Mouse (Mus musculus) liver, embryonic 11.5 days (tissue): ENCODE data around the gene Lamb3. TPM values are rescaled to one million over a fixed set of nuclear protein-coding genes. Genes with fewer than 3 reads are reported as not detected.
A peak's percentile ranks its signal among the peaks of the same experiment; 100 is the strongest.

Experiments
- ATAC-seq: fragments of 200-750 bp; cut with Nextera tagmentation; replicated peaks from 2 replicates; pipeline ENCODE4 v1.8.0; 2017; ENCODE audit warnings: moderate number of reproducible peaks, mild to moderate bottlenecking, moderate TSS enrichment, moderate library complexity; ENCODE audit not compliant: low FRiP score
- DNase-seq: peaks from one replicate; pipeline ENCODE4 v3.0.0-alpha.2; 2017; ENCODE audit warnings: low spot score
- H3K27ac ChIP-seq: fragments of 300-500 bp; sonication (generic); 2 replicates; pipeline ENCODE4 v1.5.1; 2014; ENCODE audit warnings: mild to moderate bottlenecking, low read depth, low read length, control low read depth
- H3K27me3 ChIP-seq: fragments of 300-500 bp; sonication (generic); replicated peaks from 2 replicates; pipeline ENCODE4 v1.6.1; 2014; ENCODE audit warnings: low read length, mixed read lengths; ENCODE audit not compliant: control insufficient read depth, insufficient read depth
- H3K36me3 ChIP-seq: fragments of 300-500 bp; sonication (generic); 2 replicates; pipeline ENCODE4 v1.6.1; 2014; ENCODE audit warnings: mild to moderate bottlenecking, low read length, moderate library complexity, mixed read lengths; ENCODE audit not compliant: control insufficient read depth, insufficient read depth
- H3K4me1 ChIP-seq: fragments of 300-500 bp; sonication (generic); replicated peaks from 2 replicates; pipeline ENCODE4 v1.6.1; 2014; ENCODE audit warnings: low read length, mixed read lengths; ENCODE audit not compliant: control insufficient read depth, insufficient read depth
- H3K4me2 ChIP-seq: fragments of 300-500 bp; sonication (generic); 2 replicates; pipeline ENCODE4 v1.6.1; 2014; ENCODE audit warnings: mild to moderate bottlenecking, control low read depth, moderate library complexity
- H3K4me3 ChIP-seq: fragments of 300-500 bp; sonication (generic); 2 replicates; pipeline ENCODE4 v1.5.1; 2014; ENCODE audit warnings: low read depth, low read length, control low read depth
- H3K9ac ChIP-seq: fragments of 300-500 bp; sonication (generic); 2 replicates; pipeline ENCODE4 v1.6.1; 2014; ENCODE audit warnings: low read depth, low read length, control low read depth
- H3K9me3 ChIP-seq: fragments of 300-500 bp; sonication (generic); 2 replicates; pipeline ENCODE4 v1.6.1; 2016; ENCODE audit warnings: low read length, inconsistent platforms, mixed read lengths; ENCODE audit not compliant: control insufficient read depth
- whole genome bisulfite sequencing: fragments of 180-500 bp; shearing (Covaris S2); extraction: QIAGEN DNeasy Blood & Tissue Kit; methylation state at CpG from one replicate; pipeline ENCODE4 v1.1.7; 2014; 5-methylcytosine and 5-hydroxymethylcytosine counted together
- polyA plus RNA-seq: library from polyadenylated mRNA; unstranded; fragments of >200 nt; fragmentation: Nextera tagmentation; extraction: Ambion mirVana; gene quantifications from 2 replicates; pipeline ENCODE4 v1.2.1, GENCODE M21; 2014

Lamb3 gene
- 0.15 and 0.48 TPM in 2 replicates for polyA plus RNA-seq

DNA sequence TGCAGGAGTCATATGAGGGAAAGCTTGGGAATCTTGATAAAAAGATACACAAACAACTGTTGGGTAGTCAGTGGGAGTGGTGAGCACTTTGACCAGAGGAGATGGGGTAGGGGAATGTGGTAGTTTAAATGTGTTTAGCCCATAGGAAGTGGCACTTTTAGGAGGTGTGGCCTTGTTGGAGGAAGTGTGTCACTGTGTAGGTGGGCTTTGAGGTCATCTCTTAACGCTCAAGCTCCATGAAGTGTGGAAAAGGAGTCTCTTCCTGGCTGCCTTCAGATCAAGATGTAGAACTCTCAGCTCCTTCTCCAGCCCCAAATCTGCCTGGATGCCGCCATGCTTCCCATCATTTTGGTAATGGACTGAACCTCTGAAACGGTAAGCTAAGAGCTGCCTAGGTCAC, at the start of gene Lamb3:
Gene Lamb3 (plus strand): TSS at position 197 of the 400 bp plus-strand sequence.
- H3K27me3 ChIP-seq, result no peaks in the 10 kb centered on the region
- no peaks in the 10 kb centered on the region for H3K4me1 ChIP-seq
- no peaks in the 10 kb centered on the region for H3K9me3 ChIP-seq
- DNase-seq (no peak), ATAC-seq (no peak)
- no peak within 1 kb of the TSS for H3K27ac ChIP-seq
- no peak within 1 kb of the TSS for H3K4me2 ChIP-seq
- 71% methylated on average over 3 of the region's 3 CpGs for WGBS
- no peaks in the 10 kb centered on the region for H3K36me3 ChIP-seq
- no peak within 1 kb of the TSS for H3K4me3 ChIP-seq
- H3K9ac ChIP-seq, result no peak within 1 kb of the TSS

DNA sequence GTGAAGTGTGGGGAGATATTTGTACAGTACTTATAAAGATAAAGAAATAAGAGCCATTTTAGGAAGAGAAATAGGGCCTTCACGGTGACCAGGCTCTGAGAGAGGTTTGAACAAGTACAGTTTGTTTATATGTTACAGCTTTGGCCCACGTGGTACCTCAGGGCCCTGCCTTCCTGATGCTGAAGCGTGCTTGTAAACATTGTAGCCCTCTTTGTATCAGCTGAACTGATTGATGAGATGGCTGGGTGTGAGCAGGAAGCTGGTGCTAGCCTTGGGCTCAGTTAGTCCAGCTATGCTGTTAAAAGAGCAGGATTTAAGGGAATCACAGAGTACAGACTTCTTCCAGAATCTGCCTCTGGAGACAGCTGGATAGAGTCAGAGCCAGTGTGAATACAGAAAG, 48.3 kb upstream of the Lamb3 start:
- Histone ChIP-seq H3K27ac (no peak overlapping the region), H3K9me3 (no peaks in the 10 kb centered on the region), H3K36me3 (no peaks in the 10 kb centered on the region; the same call in 1 of the 2 replicates), H3K4me3 (no peak overlapping the region), H3K4me2 (no peak overlapping the region), H3K9ac (no peak overlapping the region), H3K4me1 (peaks cover 24% of the 10 kb centered on the region), H3K27me3 (peaks cover 7% of the 10 kb centered on the region)
- no peak for ATAC-seq
- no peak for DNase-seq
- WGBS, result 35% methylated on average over 3 of the region's 3 CpGs

DNA sequence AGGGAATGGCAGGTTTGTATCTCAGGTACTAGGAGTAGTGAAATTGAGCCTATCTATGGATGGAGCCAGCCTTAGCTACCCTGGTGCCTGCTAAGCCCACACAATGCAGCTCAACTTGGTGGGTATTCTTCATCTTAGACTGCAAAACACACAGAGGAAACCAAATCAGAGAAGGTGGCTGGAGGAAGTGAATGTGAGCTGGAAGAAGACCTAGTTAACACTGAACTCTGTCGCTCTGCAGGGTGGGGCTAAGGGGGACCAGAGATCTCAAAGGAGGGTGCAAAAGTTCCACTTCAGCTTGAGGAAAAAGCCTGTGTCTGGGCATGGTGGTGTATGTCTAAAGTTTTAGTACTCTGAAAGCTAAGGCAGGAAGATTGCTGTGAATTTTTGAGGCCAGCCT, 47.9 kb upstream of the Lamb3 start:
- DNase-seq (no peak), ATAC-seq (no peak)
- Histone ChIP-seq H3K9ac (no peak overlapping the region), H3K27me3 (peaks cover 3% of the 10 kb centered on the region; the same call in 1 of the 2 replicates), H3K4me2 (peak overlapping the region; percentile 61; the same call in 1 of the 2 replicates), H3K4me3 (no peak overlapping the region), H3K36me3 (no peaks in the 10 kb centered on the region; the same call in 1 of the 2 replicates), H3K4me1 (peaks cover 24% of the 10 kb centered on the region), H3K27ac (no peak overlapping the region), H3K9me3 (no peaks in the 10 kb centered on the region)
- WGBS, result 30% methylated on average over 1 of the region's 1 CpGs

DNA sequence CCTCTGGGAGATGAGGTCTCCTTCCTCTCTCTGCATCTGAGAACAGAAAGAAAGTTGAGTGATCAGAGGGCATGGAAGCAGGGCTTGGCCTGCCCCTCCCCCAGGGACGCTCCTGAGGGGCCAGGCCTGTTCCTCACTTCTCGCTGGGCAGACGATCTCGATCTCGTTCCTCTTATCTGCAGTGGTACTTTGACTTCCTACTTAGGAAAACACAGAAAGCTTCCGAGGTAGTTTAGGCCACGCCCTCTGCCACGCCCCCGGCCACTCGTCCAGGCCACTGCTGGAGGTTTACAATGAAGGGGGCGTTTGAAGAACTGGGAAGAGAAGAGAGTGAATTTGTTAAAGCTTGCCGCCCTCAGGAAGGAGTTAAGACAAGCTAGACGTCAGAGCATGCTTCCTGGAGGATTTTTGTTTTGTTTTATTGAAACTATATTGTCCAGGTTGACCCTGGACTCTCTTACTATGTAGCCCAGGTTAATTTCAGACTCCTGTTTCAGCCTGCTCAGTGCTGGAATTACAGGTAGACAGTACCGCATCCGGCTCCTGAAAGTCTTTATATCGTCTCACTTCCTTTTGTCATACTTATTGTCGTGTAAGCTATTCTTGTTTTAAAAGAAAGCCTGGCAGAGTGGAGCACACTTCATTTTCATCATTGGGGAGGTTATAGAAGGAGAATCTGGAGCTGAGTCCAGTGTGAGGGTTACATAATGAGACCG, 47.0 kb upstream of the Lamb3 start:
- Histone ChIP-seq H3K27ac (no peak overlapping the region), H3K9ac (no peak overlapping the region)

DNA sequence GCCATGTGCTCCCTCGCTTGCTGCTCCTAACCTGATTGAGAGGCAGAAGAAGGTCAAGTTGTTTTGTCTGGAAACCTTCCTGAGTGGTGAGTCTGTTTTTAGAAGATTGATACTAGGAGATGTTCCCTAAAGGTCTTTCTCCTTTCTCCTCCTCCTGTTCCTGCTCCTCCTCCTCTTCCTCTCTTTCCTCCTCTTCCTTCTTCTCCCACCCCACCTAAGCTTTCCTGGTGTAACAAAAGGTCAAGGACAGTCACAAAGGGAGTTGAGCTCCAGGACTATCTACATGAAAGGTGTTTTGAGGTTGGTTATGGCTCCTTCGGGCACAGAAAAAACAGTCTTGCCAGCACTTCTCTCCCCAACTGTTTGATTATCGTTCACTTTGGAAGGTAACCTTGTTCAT, 39.8 kb upstream of the Lamb3 start, which contains the start of gene A130010J15Rik:
Gene A130010J15Rik (plus strand): TSS at position 301 of the 400 bp plus-strand sequence.
- WGBS, result 83% methylated on average over 3 of the region's 3 CpGs
- H3K27ac ChIP-seq, result no peak within 1 kb of the TSS
- no peak for DNase-seq
- no peaks in the 10 kb centered on the region for H3K9me3 ChIP-seq
- H3K4me3 ChIP-seq, result no peak within 1 kb of the TSS
- H3K27me3 ChIP-seq, result no peaks in the 10 kb centered on the region
- no peak for ATAC-seq
- no peak within 1 kb of the TSS for H3K9ac ChIP-seq
- no peak within 1 kb of the TSS for H3K4me2 ChIP-seq
- no peaks in the 10 kb centered on the region for H3K36me3 ChIP-seq
- H3K4me1 ChIP-seq, result peaks cover 7% of the 10 kb centered on the region

More for the DNA sequence above, 47.0 kb upstream of the Lamb3 start:
- no peaks in the 10 kb centered on the region for H3K9me3 ChIP-seq
- no peaks in the 10 kb centered on the region; the same call in 1 of the 2 replicates for H3K36me3 ChIP-seq
- 0 out of 2 replicates have a peak, but pooled peaks cover 2% of the 10 kb centered on the region for H3K27me3 ChIP-seq
- peak overlapping the region; percentile 61 for H3K4me2 ChIP-seq
- peak; percentile 69 for ATAC-seq
- DNase-seq, result peak; percentile 70
- H3K4me3 ChIP-seq, result peak overlapping the region; percentile 23; the same call in 1 of the 2 replicates
- 14% methylated on average over 18 of the region's 18 CpGs for WGBS
- H3K4me1 ChIP-seq, result peaks cover 24% of the 10 kb centered on the region

DNA sequence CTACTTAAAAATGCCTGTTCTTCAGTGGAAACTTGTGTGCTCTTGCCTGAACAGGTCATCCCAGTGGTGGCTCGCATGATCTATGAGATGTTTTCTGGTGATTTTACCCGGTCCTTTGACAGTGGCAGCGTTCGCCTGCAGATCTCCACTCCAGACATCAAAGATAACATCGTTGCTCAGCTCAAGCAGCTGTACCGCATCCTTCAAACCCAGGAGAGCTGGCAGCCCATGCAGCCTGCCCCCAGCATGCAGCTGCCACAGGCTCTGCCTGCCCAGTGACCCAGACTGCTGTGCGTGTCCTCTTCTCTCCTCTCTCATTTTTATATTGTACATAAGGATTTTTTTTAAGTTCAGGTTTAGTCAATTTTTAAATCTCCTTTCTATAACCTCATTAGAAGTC, 38.3 kb upstream of the Lamb3 start:
- Histone ChIP-seq H3K27me3 (no peaks in the 10 kb centered on the region), H3K4me3 (no peak overlapping the region), H3K27ac (no peak overlapping the region), H3K9me3 (no peaks in the 10 kb centered on the region), H3K4me2 (no peak overlapping the region), H3K9ac (no peak overlapping the region), H3K4me1 (peaks cover 11% of the 10 kb centered on the region), H3K36me3 (no peaks in the 10 kb centered on the region)
- no peak for ATAC-seq
- no peak for DNase-seq
- WGBS, result 80% methylated on average over 7 of the region's 7 CpGs

DNA sequence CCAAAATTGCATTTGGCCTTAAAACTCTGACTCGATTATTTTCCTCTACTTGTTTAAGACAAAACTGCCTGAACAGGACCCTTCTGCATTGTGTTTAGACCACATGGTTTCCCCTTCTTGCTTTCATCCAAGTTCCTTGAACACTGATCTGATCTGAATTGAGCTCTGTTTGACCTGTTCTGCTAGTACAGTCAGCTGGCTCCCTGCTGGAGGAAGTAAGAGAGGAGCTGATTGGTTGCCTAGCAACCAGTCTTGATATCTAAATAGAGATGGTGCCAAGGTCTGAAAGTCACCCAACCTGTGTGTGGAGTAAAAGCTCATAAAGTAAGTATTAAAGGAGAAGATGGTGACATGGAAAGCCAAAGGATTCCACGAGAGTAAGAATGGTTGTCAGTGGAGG, 37.6 kb upstream of the Lamb3 start:
- no peaks in the 10 kb centered on the region for H3K36me3 ChIP-seq
- peaks cover 17% of the 10 kb centered on the region for H3K4me1 ChIP-seq
- no peak overlapping the region for H3K4me2 ChIP-seq
- no peak overlapping the region for H3K27ac ChIP-seq
- H3K9ac ChIP-seq, result no peak overlapping the region
- no peaks in the 10 kb centered on the region for H3K27me3 ChIP-seq
- no peaks in the 10 kb centered on the region for H3K9me3 ChIP-seq
- no peak for ATAC-seq
- no peak overlapping the region for H3K4me3 ChIP-seq
- no peak for DNase-seq
- 86% methylated on average over 2 of the region's 2 CpGs for WGBS

DNA sequence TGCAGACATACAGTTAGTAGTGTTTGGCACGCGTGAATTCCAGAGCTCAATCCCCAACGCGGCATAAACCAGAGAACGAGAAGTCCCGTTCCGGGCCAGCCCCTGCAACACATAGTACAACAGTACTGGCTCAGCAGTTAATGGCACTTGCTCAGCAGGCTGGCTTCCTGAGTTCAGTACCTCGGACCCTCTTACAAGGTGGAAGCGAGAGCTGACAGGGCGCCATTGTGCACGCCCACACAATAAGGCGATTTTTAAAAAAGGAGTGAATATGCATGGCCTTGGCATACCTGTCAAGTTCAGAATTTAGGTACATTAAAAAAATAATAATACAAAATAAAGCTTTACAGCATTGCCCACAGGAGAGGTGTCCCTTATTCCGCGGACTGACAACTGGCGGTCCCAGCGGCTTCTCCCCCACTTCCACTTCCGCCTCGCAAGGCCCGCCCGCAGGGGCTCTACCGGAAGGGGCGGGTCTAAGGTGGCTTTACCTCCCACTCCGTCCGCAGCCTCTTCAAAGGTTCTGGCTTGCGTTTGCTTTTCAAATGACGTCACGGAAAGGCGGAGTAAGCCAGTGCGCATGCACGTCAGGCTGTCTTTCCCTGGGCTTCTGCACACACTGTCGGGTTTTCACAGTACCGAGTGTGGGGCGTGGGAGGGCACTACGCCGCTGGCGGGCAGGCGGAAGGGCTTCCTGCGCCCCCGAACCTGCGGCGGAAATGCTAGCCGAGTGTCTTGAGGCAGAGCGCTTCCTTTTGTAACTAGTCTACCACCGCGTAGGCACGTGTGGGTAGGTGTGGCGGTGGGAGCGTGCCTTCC, 34.3 kb upstream of the Lamb3 start:
- Histone ChIP-seq H3K36me3 (no peaks in the 10 kb centered on the region), H3K27me3 (no peaks in the 10 kb centered on the region), H3K9me3 (no peaks in the 10 kb centered on the region), H3K27ac (peak overlapping the region; percentile 81), H3K4me2 (peak overlapping the region; percentile 85), H3K4me1 (peaks cover 21% of the 10 kb centered on the region), H3K9ac (peak overlapping the region; percentile 80), H3K4me3 (peak overlapping the region; percentile 75)
- peak; percentile 98 for ATAC-seq
- peak; percentile 92 for DNase-seq
- under 1% methylated on average over 48 of the region's 48 CpGs for WGBS
